Mouse (Mus musculus) G1E (cell line): Measurements from ENCODE around the gene Ntn5. TPM values are rescaled to one million over a fixed set of nuclear protein-coding genes. Genes with fewer than 3 reads are reported as not detected.

Experiments
- ATAC-seq: 2 replicates; pipeline ENCODE4 v1.8.0; 2016; ENCODE audit warnings: mild to moderate bottlenecking; ENCODE audit not compliant: insufficient number of reproducible peaks, poor library complexity, low FRiP score, severe bottlenecking; ENCODE audit errors: extremely low read depth
- DNase-seq: peaks from one replicate; pipeline ENCODE4 v3.0.0; 2012; ENCODE audit warnings: low spot score
- H3K27me3 ChIP-seq: 2 replicates; pipeline ENCODE4 v1.6.1; 2012; ENCODE audit warnings: mild to moderate bottlenecking, low read length, inconsistent platforms; ENCODE audit not compliant: insufficient read depth
- H3K36me3 ChIP-seq: replicated peaks from 2 replicates; pipeline ENCODE3; 2012; ENCODE audit warnings: mild to moderate bottlenecking, inconsistent platforms
- H3K4me1 ChIP-seq: 2 replicates; pipeline ENCODE4 v1.6.1; 2012; ENCODE audit warnings: low read depth, low read length, inconsistent platforms, mixed read lengths; ENCODE audit not compliant: insufficient read depth
- H3K4me3 ChIP-seq: 2 replicates; pipeline ENCODE4 v1.5.1; 2012; ENCODE audit warnings: low read depth, mild to moderate bottlenecking, inconsistent platforms, low read length, moderate library complexity, mixed read lengths
- H3K9me3 ChIP-seq: replicated peaks from 2 replicates; pipeline ENCODE4 v1.6.1; 2012; ENCODE audit warnings: inconsistent platforms
- CTCF ChIP-seq: IDR thresholded peaks from 2 replicates; pipeline ENCODE4 v1.5.1; 2012; ENCODE audit warnings: low read depth, low read length, inconsistent platforms, mixed read lengths
- GATA1 ChIP-seq: IDR thresholded peaks from 2 replicates; pipeline ENCODE4 v1.6.1; 2012; ENCODE audit warnings: borderline replicate concordance, low read length, inconsistent platforms, mixed read lengths
- GATA2 ChIP-seq: IDR thresholded peaks from 2 replicates; pipeline ENCODE4 v1.6.1; 2012; ENCODE audit warnings: low read depth, low read length, inconsistent platforms, borderline replicate concordance
- POLR2AphosphoS5 ChIP-seq: IDR thresholded peaks from 2 replicates; pipeline ENCODE4 v1.6.1; 2012; ENCODE audit warnings: low read depth, low read length, inconsistent platforms; ENCODE audit not compliant: insufficient replicate concordance
- TAL1 ChIP-seq: conservative IDR thresholded peaks from 2 replicates; pipeline ENCODE4 v1.6.1; 2012; ENCODE audit warnings: low read depth, low read length, inconsistent platforms, mixed read lengths
- polyA plus RNA-seq: library from polyadenylated mRNA; stranded (reverse); fragments of >175 nt; gene quantifications from 2 replicates; pipeline ENCODE4 v1.2.3, GENCODE M21; 2012
- total RNA-seq, 2 experiments: library from RNA; stranded (forward) in 1 of 2; stranded (reverse) in 1 of 2; fragments of 200-1000 nt in 1 of 2; fragments of >200 nt in 1 of 2; fragmentation: Nextera tagmentation in 1 of 2; gene quantifications; 2 replicates each; pipeline ENCODE4 v1.2.3; 2014 to 2017

Gene Ntn5
- total and polyA plus RNA-seq, 3 experiments, result 0.21 TPM; not detected in 2

DNA sequence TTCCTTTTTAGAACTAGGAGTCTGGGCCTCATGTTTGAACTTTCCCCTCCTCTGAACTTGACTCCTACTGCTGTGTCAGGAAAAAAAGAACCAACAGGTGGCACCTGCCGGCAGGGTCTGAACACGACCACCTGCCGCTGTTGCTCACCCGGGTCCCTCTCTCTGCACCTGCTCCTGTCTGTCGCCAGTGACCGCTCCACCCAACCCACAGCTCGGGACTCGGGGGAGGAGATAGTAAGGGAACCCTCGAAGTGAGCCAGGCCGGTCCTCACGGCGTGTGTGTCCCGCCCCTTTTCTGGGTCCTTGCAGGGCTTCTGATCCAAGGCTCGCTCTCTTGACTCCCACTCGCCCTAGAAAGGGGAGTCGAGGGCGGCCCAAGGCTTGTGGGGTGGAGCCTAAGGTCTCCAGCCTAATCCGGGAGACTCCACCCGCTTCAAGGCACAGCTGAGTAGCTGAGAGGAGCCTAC is 44.2 kb upstream of the Ntn5 start, which contains the start of gene Mamstr:
Gene Mamstr (plus strand): TSS at position 417 of the 467 bp plus-strand sequence.
- H3K27me3 ChIP-seq, result peaks cover 45% of the 10 kb centered on the region
- DNase-seq (no peak), ATAC-seq (no peak)
- H3K4me1 ChIP-seq, result peaks cover 19% of the 10 kb centered on the region
- H3K9me3 ChIP-seq, result no peaks in the 10 kb centered on the region
- H3K4me3 ChIP-seq, result no peak within 1 kb of the TSS
- no peak for TF ChIP-seq GATA2
- no peak for TF ChIP-seq TAL1
- TF ChIP-seq POLR2AphosphoS5, result no peak
- no peak for TF ChIP-seq GATA1
- TF ChIP-seq CTCF, result no peak
- no peaks in the 10 kb centered on the region for H3K36me3 ChIP-seq

DNA sequence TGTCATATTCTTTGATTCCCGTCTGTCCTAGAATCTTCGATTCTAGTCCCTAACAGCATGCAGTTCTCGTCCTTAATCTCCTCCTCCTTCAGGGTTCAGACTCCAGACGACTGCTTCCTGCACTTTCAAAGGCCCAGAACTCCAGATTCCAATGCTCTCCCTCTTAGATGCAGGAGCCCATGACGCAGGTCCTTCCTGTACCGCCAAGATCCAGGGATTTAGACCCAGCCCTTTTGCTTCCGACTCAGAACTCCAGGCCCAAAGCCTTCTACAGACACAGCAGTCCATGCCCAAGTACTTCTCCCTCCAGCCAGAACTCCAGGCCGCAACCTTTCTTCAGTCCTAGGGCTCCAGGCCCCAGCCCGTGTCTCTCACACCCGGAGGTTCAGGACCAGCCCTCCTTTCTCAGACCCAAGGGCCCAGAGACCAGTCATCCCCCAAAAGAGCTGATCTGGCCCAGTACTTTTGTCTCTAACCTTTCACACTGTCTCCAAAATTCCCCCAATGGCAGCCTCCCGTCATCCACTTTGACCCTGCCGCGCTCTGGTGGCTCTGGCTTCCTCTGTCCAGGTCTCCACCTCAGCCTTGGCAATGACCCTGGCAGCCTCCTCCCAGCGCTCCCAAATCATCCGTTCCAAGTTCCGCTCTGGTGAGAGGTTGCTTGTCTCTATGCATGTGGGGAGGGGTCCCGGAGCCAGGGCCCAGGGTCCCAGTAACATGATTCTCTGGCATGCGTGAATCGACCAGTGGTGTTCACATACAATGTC is 43.4 kb upstream of the Ntn5 start:
- no peak for DNase-seq
- Histone ChIP-seq H3K4me1 (peaks cover 12% of the 10 kb centered on the region), H3K9me3 (no peaks in the 10 kb centered on the region), H3K27me3 (peaks cover 49% of the 10 kb centered on the region), H3K36me3 (no peaks in the 10 kb centered on the region), H3K4me3 (no peak overlapping the region)
- TF ChIP-seq GATA1 (no peak), TAL1 (no peak), CTCF (no peak), GATA2 (no peak), POLR2AphosphoS5 (no peak)
- no peak for ATAC-seq

DNA sequence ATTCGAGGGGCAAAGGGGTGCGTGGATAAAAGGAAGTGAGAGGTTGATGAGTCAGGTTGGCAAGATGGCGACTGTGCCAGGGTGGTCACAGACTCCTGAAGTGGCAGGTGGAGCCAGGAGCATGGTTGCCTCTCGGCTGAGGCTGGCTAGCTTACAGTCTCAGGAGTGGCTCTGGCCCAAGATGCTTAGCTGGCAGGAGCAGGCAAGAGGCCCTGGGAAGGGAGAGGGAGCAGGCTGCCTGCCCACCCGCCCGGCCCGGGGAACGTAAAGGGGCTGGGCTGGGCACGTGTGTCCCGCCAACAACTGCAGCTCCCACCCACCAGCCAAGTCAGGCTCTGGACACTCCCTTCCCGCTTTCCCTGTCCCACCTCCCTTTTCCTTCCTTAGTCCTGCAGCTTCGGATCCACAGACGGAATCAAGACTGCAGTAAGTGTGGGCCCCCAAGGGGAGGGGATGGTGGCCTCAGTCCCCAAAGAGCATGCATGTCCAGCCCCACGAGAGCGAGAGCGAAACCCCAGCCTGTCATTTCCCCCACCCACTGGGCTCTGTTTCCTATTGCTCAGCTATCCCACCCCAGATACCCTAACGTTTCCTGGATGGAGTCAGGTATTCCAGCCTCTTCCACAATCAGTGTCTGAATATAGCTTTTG is 42.3 kb upstream of the Ntn5 start:
- Histone ChIP-seq H3K36me3 (no peaks in the 10 kb centered on the region), H3K9me3 (no peaks in the 10 kb centered on the region), H3K4me1 (peaks cover 9% of the 10 kb centered on the region; the same call in 1 of the 2 replicates), H3K27me3 (peaks cover 49% of the 10 kb centered on the region), H3K4me3 (no peak overlapping the region)
- ATAC-seq, result no peak
- no peak for DNase-seq
- TF ChIP-seq TAL1 (no peak), GATA2 (no peak), GATA1 (no peak), POLR2AphosphoS5 (no peak), CTCF (no peak)

DNA sequence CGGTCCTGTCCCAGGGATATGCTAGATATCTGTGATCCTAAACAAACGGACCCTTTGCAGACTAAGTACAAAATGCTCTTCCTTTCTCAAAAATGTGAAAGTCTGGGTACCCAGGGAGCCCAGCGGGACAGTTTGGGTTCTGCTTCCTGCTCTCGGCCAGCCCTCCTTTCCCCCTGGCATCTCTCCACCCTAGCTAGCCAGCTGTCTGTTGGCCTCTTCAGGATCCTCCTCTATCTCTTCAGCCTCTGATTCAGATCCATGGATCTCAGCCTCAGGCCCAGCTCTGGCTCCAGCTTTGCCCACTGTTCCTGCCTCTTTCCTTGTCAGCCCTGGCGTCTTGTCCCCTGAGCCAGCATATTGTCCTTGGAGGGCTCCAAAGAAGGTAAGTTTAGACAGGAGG is 41.7 kb upstream of the Ntn5 start:
- H3K4me3 ChIP-seq, result no peak overlapping the region
- H3K9me3 ChIP-seq, result no peaks in the 10 kb centered on the region
- DNase-seq (no peak), ATAC-seq (no peak)
- no peaks in the 10 kb centered on the region for H3K36me3 ChIP-seq
- H3K27me3 ChIP-seq, result peaks cover 51% of the 10 kb centered on the region
- TF ChIP-seq CTCF (no peak), TAL1 (no peak), POLR2AphosphoS5 (no peak), GATA1 (no peak), GATA2 (no peak)
- H3K4me1 ChIP-seq, result peaks cover 9% of the 10 kb centered on the region; the same call in 1 of the 2 replicates

DNA sequence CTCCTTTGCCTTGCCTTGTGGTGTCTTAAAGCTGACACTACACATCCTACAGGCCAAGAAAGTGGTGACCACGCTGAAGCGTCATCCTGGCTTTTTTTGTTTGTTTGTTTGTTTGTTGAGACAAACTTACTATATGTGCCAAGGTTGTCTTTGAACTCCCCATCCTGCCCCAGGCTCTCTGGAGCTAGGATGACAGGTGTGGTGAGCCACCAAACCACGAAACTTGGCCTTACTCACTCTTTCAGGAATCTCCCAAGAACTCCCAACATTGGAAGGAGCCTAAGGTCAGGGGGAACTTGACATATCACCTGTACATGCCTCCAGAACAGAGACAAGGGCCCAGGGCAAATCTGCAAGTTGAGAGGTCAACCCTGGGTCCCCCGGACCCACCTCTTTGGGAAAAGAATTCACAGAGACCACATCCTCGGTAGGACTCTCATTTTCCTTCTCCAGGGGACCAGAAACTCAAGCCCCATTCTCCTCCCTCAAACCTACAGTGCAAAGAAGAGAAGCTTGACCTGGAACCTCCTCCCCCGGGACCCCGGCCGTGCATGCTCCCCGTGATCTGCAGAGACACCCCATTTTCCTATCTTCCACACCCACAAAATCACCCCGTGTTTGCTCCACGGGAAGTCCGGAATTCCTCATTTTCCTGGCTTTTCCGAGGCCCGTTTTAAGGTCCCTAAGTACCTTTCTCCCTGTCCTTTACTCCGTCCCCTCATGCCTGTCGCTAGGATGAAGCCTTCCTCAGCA is 41.1 kb upstream of the Ntn5 start:
- peaks cover 9% of the 10 kb centered on the region; the same call in 1 of the 2 replicates for H3K4me1 ChIP-seq
- H3K27me3 ChIP-seq, result peaks cover 57% of the 10 kb centered on the region
- TF ChIP-seq POLR2AphosphoS5 (no peak), TAL1 (no peak), GATA1 (no peak), CTCF (no peak), GATA2 (no peak)
- H3K36me3 ChIP-seq, result no peaks in the 10 kb centered on the region
- ATAC-seq (no peak), DNase-seq (no peak)
- H3K9me3 ChIP-seq, result no peaks in the 10 kb centered on the region
- H3K4me3 ChIP-seq, result no peak overlapping the region

DNA sequence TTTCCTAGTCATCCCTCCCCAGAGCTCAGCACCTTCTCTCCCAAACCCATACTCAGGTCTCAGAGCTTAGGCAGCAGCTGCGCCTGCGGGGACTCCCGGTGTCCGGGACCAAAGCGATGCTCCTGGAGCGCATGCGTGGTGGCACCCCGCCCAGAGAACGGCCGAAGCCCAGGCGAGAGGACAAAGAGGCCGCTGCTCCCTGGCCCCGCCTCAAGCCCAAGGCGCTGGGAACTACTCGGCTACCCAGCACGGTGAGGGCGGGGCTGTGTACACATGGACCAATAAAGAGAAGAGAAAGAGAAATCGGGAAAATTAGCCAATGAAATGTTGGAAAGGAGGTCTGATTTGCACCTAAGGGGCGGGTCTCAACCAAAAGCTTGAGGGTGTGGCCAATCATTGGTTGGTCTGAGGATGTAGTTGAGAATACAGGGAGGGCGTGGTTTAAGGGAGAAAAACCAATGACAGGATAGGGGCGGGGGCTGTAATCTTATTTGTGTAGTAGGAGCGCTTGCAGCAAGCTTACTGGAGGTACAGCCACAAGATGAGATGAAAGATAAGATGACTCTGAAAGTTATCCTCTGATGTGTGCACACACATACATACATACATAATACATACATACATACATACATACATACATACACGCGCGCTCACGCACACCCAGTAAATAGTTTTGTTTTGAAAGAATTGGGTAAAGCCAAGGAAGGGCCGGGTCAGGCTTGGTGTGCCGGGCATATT is 40.2 kb upstream of the Ntn5 start:
- no peak for DNase-seq
- Histone ChIP-seq H3K4me1 (peaks cover 9% of the 10 kb centered on the region; the same call in 1 of the 2 replicates), H3K27me3 (peaks cover 59% of the 10 kb centered on the region), H3K36me3 (no peaks in the 10 kb centered on the region), H3K9me3 (no peaks in the 10 kb centered on the region), H3K4me3 (no peak overlapping the region)
- no peak for ATAC-seq
- TF ChIP-seq TAL1 (no peak), CTCF (no peak)
